In the genomic region with DNA sequence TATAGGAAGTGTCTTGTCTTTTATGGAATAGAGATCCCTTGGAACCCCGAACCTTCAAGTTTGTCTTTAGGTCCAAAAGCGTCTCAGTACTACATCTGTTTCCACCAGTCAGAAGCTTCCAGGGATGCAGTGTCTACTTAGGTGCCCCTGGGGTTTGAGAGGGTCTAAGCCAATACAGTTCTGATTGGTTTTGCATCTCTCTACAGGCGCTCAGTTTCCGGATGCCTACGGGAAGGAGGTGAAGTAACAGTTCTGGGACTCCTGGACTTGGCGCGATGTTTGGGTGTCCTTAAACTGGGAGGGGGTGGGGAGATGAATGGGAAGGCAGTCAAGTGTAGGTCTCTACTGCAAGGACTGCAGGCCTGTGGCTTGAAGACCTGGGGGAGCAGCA, we compare ENCODE assay signal across 9 mouse cellular contexts. TPM values are rescaled to one million over a fixed set of nuclear protein-coding genes. Genes with fewer than 3 reads are reported as not detected.
DNase-seq lines count a peak whose midpoint lies in the region; ATAC-seq and TF ChIP-seq lines count a peak whose summit lies in the region.
"Had no signal": no experiment of that assay in that cellular context is flagged by ENCODE, and none has a peak within 500 bp of the region (broad histone marks: within the 10 kb centered on the region; RNA-seq: fewer than 3 reads in every experiment).

No protein-coding gene starts in this region.

- no peaks in the 10 kb centered on the region for H3K27me3 ChIP-seq in embryonic facial prominence, embryonic 12.5 days
- no peaks in the 10 kb centered on the region for H3K27me3 ChIP-seq in midbrain, embryonic 15.5 days (replicated peaks)

- DNase-seq in lung, adult 2 months = no peak
- no peak for DNase-seq in lung, postnatal 10 days
- DNase-seq in kidney, postnatal 10 days = peak; percentile 45
- DNase-seq in cerebellum, adult 9-10 months = no peak
- no peak for DNase-seq in layer of hippocampus, postnatal 10 days (ENCODE audit: low spot score in 2 of 2)
- DNase-seq in gastrocnemius, postnatal 25 days = no peak

- peak overlapping the region; percentile 85 for H3K27ac ChIP-seq in embryonic facial prominence, embryonic 12.5 days
- peak overlapping the region; percentile 97 for H3K27ac ChIP-seq in midbrain, embryonic 15.5 days

- H3K4me1 ChIP-seq in lung, adult 2 months (ENCODE audit: control insufficient read depth, insufficient read depth, low read length) = 0 out of 2 replicates have a peak, but pooled peaks cover 2% of the 10 kb centered on the region
- H3K4me1 ChIP-seq in embryonic facial prominence, embryonic 12.5 days = peaks cover 34% of the 10 kb centered on the region
- peaks cover 36% of the 10 kb centered on the region for H3K4me1 ChIP-seq in midbrain, embryonic 15.5 days

- H3K9me3 ChIP-seq in embryonic facial prominence, embryonic 12.5 days = no peaks in the 10 kb centered on the region
- no peaks in the 10 kb centered on the region for H3K9me3 ChIP-seq in midbrain, embryonic 15.5 days

- 0 out of 2 replicates have a peak, but pooled peaks cover 2% of the 10 kb centered on the region for H3K36me3 ChIP-seq in embryonic facial prominence, embryonic 12.5 days
- H3K36me3 ChIP-seq in midbrain, embryonic 15.5 days (replicated peaks) = no peaks in the 10 kb centered on the region; the same call in 1 of the 2 replicates

- TF ChIP-seq CTCF in lung, adult 2 months (IDR thresholded peaks at IDR 0.05; ENCODE audit: insufficient read depth, low read length) = no peak

- no peak for TF ChIP-seq POLR2A in lung, adult 2 months (IDR thresholded peaks at IDR 0.05; ENCODE audit: borderline replicate concordance, extremely low read depth, low read depth, low read length)

- ATAC-seq in embryonic facial prominence, embryonic 12.5 days (ENCODE audit: insufficient number of reproducible peaks, insufficient read depth, low FRiP score, low TSS enrichment) = no peak
- ATAC-seq in midbrain, embryonic 15.5 days (replicated peaks) = 0 out of 2 replicates have a peak, but pooled peaks have one; percentile 1

- H3K9ac ChIP-seq in embryonic facial prominence, embryonic 12.5 days = peak overlapping the region; percentile 57; the same call in 1 of the 2 replicates
- peak overlapping the region; percentile 66 for H3K9ac ChIP-seq in midbrain, embryonic 15.5 days

- 1% methylated on average over 7 of the region's 7 CpGs for WGBS in lung, adult 2 months
- 3% methylated on average over 7 of the region's 7 CpGs for WGBS in embryonic facial prominence, embryonic 12.5 days
- WGBS in midbrain, embryonic 15.5 days = 2% methylated on average over 7 of the region's 7 CpGs

- peak overlapping the region; percentile 99 for H3K4me3 ChIP-seq in lung, adult 2 months (replicated peaks; ENCODE audit: extremely low read depth, low read depth, low read length)
- peak overlapping the region; percentile 79 for H3K4me3 ChIP-seq in embryonic facial prominence, embryonic 12.5 days
- H3K4me3 ChIP-seq in midbrain, embryonic 15.5 days = peak overlapping the region; percentile 89

- peak overlapping the region; percentile 97 for H3K4me2 ChIP-seq in embryonic facial prominence, embryonic 12.5 days (replicated peaks)
- H3K4me2 ChIP-seq in midbrain, embryonic 15.5 days = peak overlapping the region; percentile 96

RNA-seq across cellular contexts. Expression of gene Tmem256, which starts 0.4 kb away (rescaled TPM):
- 151 and 173 TPM in 2 replicates for polyA plus RNA-seq in lung, adult 2 months (2012; rRNA removed)
- polyA plus RNA-seq in embryonic facial prominence, embryonic 12.5 days (2016; fragmentation: Nextera tagmentation; extraction: Ambion mirVana) = 351 and 399 TPM in 2 replicates
- 318 and 320 TPM in 2 replicates for polyA plus RNA-seq in midbrain, embryonic 15.5 days (2015; fragmentation: Nextera tagmentation; extraction: Ambion mirVana)
- 100 to 1,000 TPM; 148 to 153 TPM for total RNA-seq in layer of hippocampus, postnatal 10 days (2021)
- total RNA-seq in gastrocnemius, postnatal 25 days (2021) = 100 to 1,000 TPM; 126 to 144 TPM

RNA-seq across cellular contexts. Expression of gene Nlgn2, which starts 1.1 kb away (rescaled TPM):
- 32.3 and 42.0 TPM in 2 replicates for polyA plus RNA-seq in lung, adult 2 months (2012; rRNA removed)
- 13.0 and 13.1 TPM in 2 replicates for polyA plus RNA-seq in embryonic facial prominence, embryonic 12.5 days (2016; fragmentation: Nextera tagmentation; extraction: Ambion mirVana)
- 24.0 and 24.2 TPM in 2 replicates for polyA plus RNA-seq in midbrain, embryonic 15.5 days (2015; fragmentation: Nextera tagmentation; extraction: Ambion mirVana)
- 100 to 1,000 TPM; 227 to 245 TPM for total RNA-seq in layer of hippocampus, postnatal 10 days (2021)
- 1 to 10 TPM; 3.1 to 3.9 TPM for total RNA-seq in gastrocnemius, postnatal 25 days (2021)

RNA-seq across cellular contexts. Expression of gene Plscr3, which starts 7.5 kb away (rescaled TPM):
- 192 and 225 TPM in 2 replicates for polyA plus RNA-seq in lung, adult 2 months (2012; rRNA removed)
- 122 and 127 TPM in 2 replicates for polyA plus RNA-seq in embryonic facial prominence, embryonic 12.5 days (2016; fragmentation: Nextera tagmentation; extraction: Ambion mirVana)
- 52.3 and 53.5 TPM in 2 replicates for polyA plus RNA-seq in midbrain, embryonic 15.5 days (2015; fragmentation: Nextera tagmentation; extraction: Ambion mirVana)
- total RNA-seq in layer of hippocampus, postnatal 10 days (2021) = 10 to 100 TPM; 31.2 to 37.7 TPM
- 10 to 100 TPM; 10.8 to 13.7 TPM for total RNA-seq in gastrocnemius, postnatal 25 days (2021)

RNA-seq across cellular contexts. Expression of gene Spem1, which starts 16.7 kb away (rescaled TPM):
- polyA plus RNA-seq in lung, adult 2 months (2012; rRNA removed) = 0.15 and 0.41 TPM in 2 replicates
- polyA plus RNA-seq in embryonic facial prominence, embryonic 12.5 days (2016; fragmentation: Nextera tagmentation; extraction: Ambion mirVana) = 0.29 and 0.58 TPM in 2 replicates
- 0.55 and 0.65 TPM in 2 replicates for polyA plus RNA-seq in midbrain, embryonic 15.5 days (2015; fragmentation: Nextera tagmentation; extraction: Ambion mirVana)
- total RNA-seq in layer of hippocampus, postnatal 10 days (2021) = under 1 TPM; 0.34 to 0.54 TPM
- not detected for total RNA-seq in gastrocnemius, postnatal 25 days (2021)
- total RNA-seq: common myeloid progenitor, adult 5-6 weeks had no signal

RNA-seq across cellular contexts. Expression of gene Tnk1, which starts 19.8 kb away (rescaled TPM):
- polyA plus RNA-seq in lung, adult 2 months (2012; rRNA removed) = 14.4 and 17.4 TPM in 2 replicates
- polyA plus RNA-seq in embryonic facial prominence, embryonic 12.5 days (2016; fragmentation: Nextera tagmentation; extraction: Ambion mirVana) = 2.4 and 2.5 TPM in 2 replicates
- polyA plus RNA-seq in midbrain, embryonic 15.5 days (2015; fragmentation: Nextera tagmentation; extraction: Ambion mirVana) = 0.10 and 0.28 TPM in 2 replicates
- total RNA-seq in layer of hippocampus, postnatal 10 days (2021) = under 1 TPM in 1 of 2 experiments, not detected in 1; 0.25 TPM
- total RNA-seq in gastrocnemius, postnatal 25 days (2021) = under 1 TPM in 1 of 2 experiments, not detected in 1; 0.11 TPM
- total RNA-seq: common myeloid progenitor, adult 5-6 weeks had no signal
